Mouse (Mus musculus): ENCODE measurements at regions not wholly inside any gene's neighbourhood (a gene's known extent, or its start where the extent isn't known, plus 50 kb on each side); places are given as distances from the start of the nearest gene placed in this dataset.

DNA sequence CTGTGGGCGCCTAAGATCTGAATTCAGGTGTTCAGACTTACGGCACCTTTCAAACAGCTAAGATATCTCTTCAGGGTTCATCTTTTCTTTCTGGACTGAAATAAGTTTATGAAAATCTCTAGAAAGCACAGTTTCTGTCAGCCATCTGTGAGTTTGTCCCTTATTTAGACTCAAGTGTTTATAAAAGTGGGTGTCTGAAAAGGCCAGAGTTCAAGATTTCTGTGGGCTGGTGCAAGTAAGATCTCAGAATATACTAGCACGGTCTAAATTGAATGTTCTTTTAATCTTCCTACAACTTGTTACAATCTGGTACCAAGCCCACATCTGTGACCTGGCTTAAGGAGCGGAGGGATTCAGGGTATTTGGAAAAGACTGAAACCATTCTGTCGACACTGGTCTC, 233.4 kb upstream of the Adgrl2 start:
- DNase-seq (ENCODE audit: low read depth): no peak

DNA sequence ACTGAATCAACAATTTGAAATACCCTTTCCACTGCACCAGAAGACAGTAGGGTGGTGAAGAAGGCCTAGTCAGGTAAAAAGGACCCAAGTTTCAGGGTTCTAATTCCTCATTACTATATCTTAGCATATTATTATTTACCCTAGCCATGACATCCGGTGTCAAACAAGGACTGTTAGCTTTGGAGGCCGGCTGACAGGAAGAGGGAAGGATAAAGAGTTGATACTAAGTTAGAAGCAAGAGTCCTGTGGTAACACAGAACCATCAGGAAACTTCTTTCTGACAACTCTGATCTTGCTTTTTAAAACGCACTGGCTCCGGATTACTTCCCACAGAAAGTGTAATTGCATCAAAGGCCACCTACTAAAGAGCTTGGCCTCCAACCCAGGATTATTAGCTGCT, 230.6 kb upstream of the Adgrl2 start:
- no peak for DNase-seq (ENCODE audit: low read depth)

- DNase-seq (ENCODE audit: low read depth): no peak
These were observed 230.1 kb upstream of the Adgrl2 start for GRCm38 (mm10) chr3:149220304-149220951.

- DNase-seq (ENCODE audit: low read depth): no peak
These were observed 229.3 kb upstream of the Adgrl2 start for GRCm38 (mm10) chr3:149219381-149220303.

DNA sequence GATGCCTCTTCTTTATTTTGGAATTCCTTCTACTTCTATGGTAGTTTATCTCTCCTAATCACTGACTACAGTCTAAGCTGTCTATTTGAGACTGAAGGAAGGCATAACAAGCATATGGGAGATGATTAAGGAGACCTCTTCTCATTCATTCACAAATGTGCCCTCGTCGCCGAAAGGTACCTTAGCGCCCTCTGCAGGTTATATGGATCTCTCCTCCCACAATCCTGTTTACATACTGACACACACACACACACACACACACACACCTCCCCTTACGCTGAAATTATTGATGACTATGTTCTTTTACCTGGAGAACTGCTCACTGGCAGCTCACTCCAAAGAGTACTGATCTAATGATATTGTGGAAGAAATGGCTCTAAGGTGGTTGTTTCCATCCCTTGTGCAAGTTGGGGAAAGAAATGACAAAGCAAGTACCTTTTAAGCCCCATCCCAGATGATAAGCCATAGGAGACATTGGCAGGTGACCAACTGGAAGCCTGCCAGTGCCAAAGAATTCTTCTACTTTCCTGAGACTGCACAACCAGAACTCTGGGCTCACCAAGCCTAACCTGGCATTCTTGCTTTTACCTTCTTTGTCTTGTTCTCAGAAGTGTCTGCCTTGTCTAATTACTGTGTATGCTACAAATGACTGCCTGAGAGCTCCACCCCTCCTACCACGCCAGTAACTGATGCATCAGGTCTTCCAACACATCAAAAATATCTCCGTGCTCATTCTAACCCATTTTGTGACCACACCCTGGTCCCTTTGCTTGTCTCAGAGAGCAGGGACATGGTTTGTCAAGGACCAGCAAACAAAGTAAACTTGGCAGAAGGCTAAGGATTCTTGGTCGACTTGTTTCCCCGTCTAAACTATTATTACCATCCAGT, 227.8 kb upstream of the Adgrl2 start:
- peak; percentile 10 for DNase-seq (ENCODE audit: low read depth)

DNA sequence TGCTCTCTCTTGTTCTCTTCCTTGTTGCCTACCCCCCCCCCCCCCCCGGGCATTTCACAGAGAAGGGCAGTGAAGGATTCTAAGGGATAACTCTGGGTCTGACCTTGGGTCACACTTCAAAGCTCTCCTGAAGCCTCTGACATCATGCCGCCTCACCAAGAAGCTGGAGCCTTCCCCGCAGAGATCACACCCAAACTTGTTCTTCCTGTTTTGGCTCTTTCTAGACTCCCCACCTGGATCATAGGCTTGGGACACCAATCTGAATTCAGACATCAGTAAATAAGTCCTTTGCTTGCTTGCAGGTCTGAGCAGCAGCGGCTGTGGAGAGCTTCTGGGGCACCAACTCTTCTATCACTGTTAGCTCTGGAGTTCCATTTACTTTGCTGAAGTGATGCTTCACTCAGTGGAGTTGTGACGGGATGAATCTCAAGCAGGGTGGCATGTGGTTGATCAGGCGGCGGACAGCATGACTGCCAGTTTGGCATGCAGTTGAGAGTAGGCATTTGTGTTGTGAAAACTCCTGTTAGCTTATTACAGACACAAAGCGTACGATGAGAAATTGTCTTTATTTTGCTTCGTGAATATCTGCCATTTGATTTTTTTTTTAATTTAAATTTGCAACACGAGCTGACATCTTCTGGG, 226.5 kb upstream of the Adgrl2 start:
- DNase-seq (ENCODE audit: low read depth): no peak

DNA sequence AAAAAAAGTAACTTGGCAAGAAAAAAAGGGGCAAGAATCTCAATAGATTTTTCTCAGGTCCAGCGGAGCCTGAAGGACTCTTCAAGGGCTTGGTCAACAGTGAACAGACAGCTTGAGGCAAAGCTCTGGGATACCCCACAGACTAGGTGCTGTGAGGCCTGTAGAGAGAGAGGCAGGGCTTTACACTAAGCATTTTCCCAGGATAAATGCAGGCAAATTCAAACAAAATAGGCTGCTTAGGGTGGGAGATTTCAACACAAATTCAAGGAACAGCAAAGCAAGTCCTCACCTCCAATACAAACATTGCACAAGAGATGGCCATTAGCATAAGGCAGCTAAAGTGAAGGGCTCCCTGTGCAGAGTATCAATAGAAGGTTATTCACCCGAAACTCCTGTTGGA, 225.3 kb upstream of the Adgrl2 start:
- no peak for DNase-seq (ENCODE audit: low read depth)

DNA sequence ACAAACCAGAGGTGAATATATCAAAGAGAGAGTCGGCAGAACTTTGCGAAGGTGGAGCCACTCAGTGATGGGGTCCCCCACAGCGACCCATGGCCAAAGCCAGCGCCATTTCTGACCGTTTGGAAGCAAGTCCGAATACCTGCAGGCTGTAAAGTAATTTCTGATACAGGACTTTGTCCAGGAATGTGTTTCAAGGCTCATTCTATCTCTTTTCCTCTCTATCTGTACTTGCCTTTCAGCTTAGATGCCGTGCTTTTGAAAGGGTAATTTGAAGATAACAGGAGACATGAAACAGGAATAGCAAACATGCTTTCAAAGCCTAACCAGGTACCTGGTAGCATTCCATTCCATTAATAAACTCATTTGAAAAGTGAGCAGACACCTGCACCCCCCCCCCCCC, 221.6 kb upstream of the Adgrl2 start:
- no peak for DNase-seq (ENCODE audit: low read depth)

DNA sequence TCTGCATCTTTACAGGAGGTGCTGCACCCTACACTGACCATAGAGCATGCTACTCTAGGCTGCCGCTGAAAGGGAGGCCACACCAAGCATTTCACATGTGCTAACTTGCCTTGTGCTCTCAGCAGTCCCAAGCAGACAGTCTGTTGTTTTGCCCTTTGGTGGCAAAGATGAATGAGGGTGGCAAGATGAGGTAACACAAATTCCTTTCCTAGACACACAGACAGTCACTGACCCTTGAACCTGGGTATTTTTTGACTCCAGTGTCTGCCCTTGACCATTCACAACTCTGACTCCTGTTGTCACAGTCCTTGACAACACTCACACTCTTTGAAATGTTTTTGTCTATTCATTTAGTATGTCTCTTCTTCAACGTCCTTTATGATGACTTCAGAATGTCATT, 218.9 kb upstream of the Adgrl2 start:
- DNase-seq (ENCODE audit: low read depth): no peak

DNA sequence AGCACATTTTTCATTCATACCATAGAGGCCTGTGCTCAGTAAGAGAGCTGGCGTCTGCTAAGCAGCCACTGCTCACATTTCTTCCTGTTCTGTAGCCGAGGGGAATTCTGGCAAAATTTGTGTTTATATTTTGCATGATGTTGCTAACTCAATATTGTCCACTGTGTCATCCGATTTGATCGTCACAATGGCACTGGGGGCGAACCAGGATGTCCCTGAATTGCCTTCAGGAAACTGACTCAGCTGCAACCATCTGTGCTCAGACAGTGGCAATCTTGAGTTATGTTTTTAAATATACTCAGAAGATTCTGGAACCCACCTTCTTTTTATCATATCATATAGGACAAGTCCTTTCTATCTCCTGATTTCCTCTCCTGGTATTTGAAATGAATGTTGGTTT, 213.1 kb upstream of the Adgrl2 start:
- no peak for DNase-seq (ENCODE audit: low read depth)

GRCm38 (mm10) chr3:149196477-149197185, 206.3 kb upstream of the Adgrl2 start:
- DNase-seq (ENCODE audit: low read depth): no peak

GRCm38 (mm10) chr3:149190856-149191576, 200.7 kb upstream of the Adgrl2 start:
- peak; percentile 50 for DNase-seq (ENCODE audit: low read depth)

DNA sequence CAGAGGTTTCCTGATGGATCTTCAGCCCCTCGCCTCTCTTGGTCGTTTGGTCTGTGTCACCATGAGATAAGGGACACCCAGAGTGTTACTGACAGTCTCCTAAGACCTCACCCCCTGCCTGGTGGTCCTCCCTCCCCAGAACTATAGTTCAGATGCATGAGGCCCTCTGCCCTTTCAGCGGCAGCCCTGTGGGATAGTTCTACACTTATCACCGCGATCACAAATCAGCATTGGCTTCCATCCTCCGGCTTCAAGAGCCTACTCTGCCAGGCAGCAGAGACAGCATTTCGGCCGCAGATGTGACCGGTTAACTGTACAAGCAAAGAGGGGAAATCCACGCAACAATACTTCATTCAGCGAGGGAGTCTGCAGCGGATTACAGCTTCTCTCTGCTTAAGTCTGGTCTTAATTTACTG, 193.8 kb upstream of the Adgrl2 start:
- no peak for DNase-seq (ENCODE audit: low read depth)

GRCm38 (mm10) chr3:149182095-149182494, 191.7 kb upstream of the Adgrl2 start:
- no peak for DNase-seq (ENCODE audit: low read depth)

DNA sequence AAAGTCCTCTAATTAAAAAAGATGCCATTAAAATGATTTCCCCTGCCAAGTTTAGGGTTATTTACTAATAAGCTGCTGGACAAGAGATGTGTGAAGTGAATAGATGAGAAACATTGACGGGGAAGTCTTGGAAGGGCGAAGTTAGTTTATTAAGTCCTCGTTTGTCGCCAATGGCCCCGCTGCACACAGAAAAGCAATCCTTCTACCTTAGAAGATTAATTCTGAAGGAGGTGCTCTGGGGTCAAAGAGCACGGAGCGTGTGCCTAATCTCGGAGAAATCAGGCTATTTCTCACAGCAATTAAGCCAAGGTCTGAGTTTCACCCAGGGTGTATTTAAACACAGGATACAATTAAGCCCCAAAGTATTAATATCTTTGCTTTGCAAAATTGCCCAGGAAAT, 189.8 kb upstream of the Adgrl2 start:
- no peak for DNase-seq (ENCODE audit: low read depth)

DNA sequence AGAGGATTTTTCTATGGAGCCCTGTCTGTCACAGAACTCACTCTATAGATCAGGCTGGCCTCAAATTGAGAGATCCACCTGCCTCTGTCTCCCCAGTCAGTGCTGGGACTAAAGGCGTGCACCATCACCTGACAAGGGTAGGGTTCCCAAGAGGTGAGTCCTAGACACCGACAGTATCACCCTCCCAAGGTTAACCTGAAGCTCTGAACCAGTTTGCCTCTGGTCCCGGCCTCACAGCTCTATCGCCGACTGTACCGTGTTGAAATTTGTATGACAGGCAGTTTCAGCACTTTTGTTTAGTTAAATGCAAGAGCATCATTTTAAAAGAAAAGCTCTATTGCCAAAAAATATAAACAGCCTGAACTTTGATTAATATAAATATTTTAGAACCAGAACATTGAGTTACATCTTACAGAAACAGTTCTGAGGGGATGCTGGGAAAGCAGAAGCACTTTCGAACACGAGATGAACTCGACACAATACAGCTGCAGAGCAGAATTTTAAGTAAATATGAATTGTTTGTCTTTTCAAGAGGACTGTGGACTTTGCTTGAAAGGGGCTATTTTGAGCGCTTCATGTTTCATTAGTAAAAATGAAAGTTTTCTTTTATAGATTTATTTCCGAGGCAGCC, 189.2 kb upstream of the Adgrl2 start:
- DNase-seq (ENCODE audit: low read depth): no peak

DNA sequence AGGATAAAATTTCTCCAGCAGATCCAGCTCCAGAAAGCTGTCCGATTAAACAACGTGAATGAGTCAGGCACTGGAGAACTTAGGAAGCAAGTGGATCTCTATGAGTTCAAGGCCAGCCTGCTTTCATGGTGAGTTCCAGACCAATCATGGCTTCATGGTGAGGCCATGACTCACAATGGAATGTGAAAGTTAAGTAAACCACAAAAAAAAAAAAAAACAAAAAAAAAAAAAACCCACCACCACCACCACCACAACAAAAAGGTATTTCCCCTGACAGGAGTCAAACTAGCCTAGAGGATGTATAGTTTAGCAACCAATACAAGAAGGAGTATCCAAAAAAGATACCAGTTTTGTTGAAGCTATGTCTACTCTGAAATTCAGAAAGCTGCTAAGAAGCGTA, 188.5 kb upstream of the Adgrl2 start:
- DNase-seq (ENCODE audit: low read depth): peak; percentile 17

GRCm38 (mm10) chr3:149174689-149175390, 184.5 kb upstream of the Adgrl2 start:
- no peak for DNase-seq (ENCODE audit: low read depth)

- no peak for DNase-seq (ENCODE audit: low read depth)
These were observed 183.2 kb upstream of the Adgrl2 start for GRCm38 (mm10) chr3:149173537-149173936.

DNA sequence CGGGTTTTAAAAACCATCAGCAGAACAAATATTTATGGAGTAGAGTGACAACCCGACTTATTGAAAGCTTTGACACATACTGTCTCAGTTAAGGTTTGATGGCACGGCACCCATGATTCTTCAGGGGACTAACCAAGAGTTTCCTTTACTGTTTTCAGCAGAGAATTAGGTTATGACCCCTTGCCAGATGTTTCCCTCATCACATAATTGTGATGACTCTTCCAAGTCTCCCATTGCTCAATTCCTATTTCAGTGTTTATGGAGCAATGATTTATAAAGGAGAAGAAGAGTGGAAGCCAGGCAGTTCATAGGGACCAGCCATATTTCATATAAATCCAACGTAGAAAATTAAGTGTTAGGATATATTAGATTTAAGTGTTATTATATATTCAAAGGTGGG, 181.4 kb upstream of the Adgrl2 start:
- no peak for DNase-seq (ENCODE audit: low read depth)

Measured in 416B (cell line).